Mouse (Mus musculus) embryonic facial prominence, embryonic 12.5 days (tissue): ENCODE measurements around the gene Cyp46a1. TPM values are rescaled to one million over a fixed set of nuclear protein-coding genes. Genes with fewer than 3 reads are reported as not detected.

Source experiments
- polyA plus RNA-seq: library from polyadenylated mRNA; unstranded; fragments of >200 nt; fragmentation: Nextera tagmentation; extraction: Ambion mirVana; gene quantifications from 2 replicates; pipeline ENCODE4 v1.2.1, GENCODE M21; 2016

Gene Cyp46a1
- polyA plus RNA-seq, 1 experiment from 2014 or later: 5.9 TPM

Other genes with a start within 250 kb of the Cyp46a1 start
- gene Setd3, start 155.1 kb upstream of the Cyp46a1 start, polyA plus RNA-seq: 98.4 and 103 TPM in 2 replicates
- 3.4 and 4.3 TPM in 2 replicates for gene Ccnk, start 154.8 kb upstream of the Cyp46a1 start, polyA plus RNA-seq
- 7.7 and 7.9 TPM in 2 replicates for gene Ccdc85c, start 59.0 kb upstream of the Cyp46a1 start, polyA plus RNA-seq
- 1.0 and 1.1 TPM in 2 replicates for gene Hhipl1, start 28.1 kb upstream of the Cyp46a1 start, polyA plus RNA-seq
- gene Eml1, start 36.6 kb downstream of the Cyp46a1 start, polyA plus RNA-seq: 58.4 and 63.1 TPM in 2 replicates
- gene Evl, start 220.3 kb downstream of the Cyp46a1 start, polyA plus RNA-seq: 88.5 and 95.1 TPM in 2 replicates